Mouse (Mus musculus) lung, postnatal 0 days (tissue): ENCODE data around the gene Omp.

Source experiments
- CTCF ChIP-seq: IDR thresholded peaks from 2 replicates; pipeline ENCODE4 v1.5.1; 2016; ENCODE audit warnings: antibody characterized with exemption, mild to moderate bottlenecking
- EP300 ChIP-seq: IDR thresholded peaks from 2 replicates; pipeline ENCODE4 v1.6.1; 2016; ENCODE audit warnings: antibody characterized with exemption, mild to moderate bottlenecking, control low read depth

DNA sequence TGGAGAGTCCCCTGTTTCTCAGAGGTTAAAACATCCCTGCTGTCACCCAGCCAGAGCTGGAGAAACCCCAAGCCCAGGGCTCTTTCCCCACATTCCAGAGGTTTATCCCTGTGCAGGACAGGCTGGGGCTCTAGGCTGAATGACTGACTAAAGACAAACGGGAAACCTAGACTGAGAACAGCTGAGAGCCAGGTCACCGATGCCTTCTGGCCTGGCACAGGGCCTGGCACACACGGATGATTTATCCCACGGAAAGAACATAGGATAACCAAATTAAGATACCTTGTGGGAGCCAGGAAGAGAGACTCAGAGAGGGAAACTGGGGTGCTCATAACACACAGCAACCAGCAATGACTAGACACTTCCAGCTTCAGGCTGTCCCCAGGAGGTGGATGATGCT is 35.5 kb downstream of the Omp start:
- TF ChIP-seq CTCF = no peak
- TF ChIP-seq EP300 = no peak
